Mouse (Mus musculus): ENCODE results near the gene Tesk1. TPM values are rescaled to one million over a fixed set of nuclear protein-coding genes. Genes with fewer than 3 reads are reported as not detected.

Gene Tesk1
- polyA plus RNA-seq, 1 experiment from 2014 or later, result 3.4 TPM

DNA sequence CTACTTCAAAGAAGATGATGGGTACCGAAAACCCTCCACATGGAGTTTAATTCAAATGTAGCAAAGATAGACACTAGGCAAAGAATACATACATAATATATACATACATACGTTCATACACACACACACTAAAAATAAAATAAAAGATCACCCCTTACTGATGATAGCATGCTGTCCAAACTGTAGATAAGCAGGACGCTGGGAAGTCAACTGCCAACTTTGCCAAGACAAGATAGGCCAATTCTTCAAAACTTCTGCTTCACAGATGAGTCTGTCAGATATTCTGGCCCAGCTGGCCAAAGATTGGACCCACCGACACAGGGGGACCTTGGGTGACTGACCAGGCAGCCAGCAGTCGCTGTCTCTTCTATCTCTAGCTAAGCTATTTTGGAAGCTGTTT, 21.4 kb downstream of the Tesk1 start:
- Histone ChIP-seq H3K4me1 (replicated peaks; ENCODE audit: control insufficient read depth, insufficient read depth, low read length) (no peaks in the 10 kb centered on the region), H3K36me3 (ENCODE audit: control insufficient read depth, insufficient read depth, low read length) (no peaks in the 10 kb centered on the region), H3K9me3 (ENCODE audit: control insufficient read depth, low read length) (no peaks in the 10 kb centered on the region), H3K27ac (ENCODE audit: low read length) (no peak overlapping the region), H3K9ac (ENCODE audit: low read length) (no peak overlapping the region), H3K4me3 (ENCODE audit: low read length) (no peak overlapping the region), H3K27me3 (ENCODE audit: control insufficient read depth, insufficient read depth, low read depth, low read length) (no peaks in the 10 kb centered on the region), H3K4me2 (ENCODE audit: low read depth, low read length) (no peak overlapping the region)
- no peak for ATAC-seq (ENCODE audit: low read depth)
- WGBS, result 83% methylated on average over 5 of the region's 5 CpGs

DNA sequence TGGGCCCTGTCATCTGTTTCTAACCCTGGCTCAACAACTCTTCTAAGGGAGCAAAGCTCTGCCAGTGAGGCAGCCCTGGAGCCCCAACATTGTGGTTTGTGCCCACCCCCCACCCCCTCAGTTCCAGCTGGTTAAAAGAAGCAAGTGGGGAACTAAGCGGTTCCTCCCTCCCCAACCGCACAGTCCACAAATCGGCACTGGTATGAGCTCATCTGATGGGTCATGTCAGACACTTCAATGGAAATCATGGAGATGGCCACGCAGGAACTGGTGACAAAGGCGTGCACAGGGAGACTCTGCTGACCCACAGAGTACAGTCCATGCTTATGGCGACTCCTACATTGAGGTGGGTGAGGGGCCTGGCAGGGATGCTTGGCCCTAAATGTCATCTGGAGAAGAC, 24.2 kb downstream of the Tesk1 start:
- Histone ChIP-seq H3K4me3 (ENCODE audit: low read length) (no peak overlapping the region), H3K4me1 (replicated peaks; ENCODE audit: control insufficient read depth, insufficient read depth, low read length) (no peaks in the 10 kb centered on the region), H3K4me2 (ENCODE audit: low read depth, low read length) (no peak overlapping the region), H3K27ac (ENCODE audit: low read length) (no peak overlapping the region), H3K9ac (ENCODE audit: low read length) (no peak overlapping the region), H3K27me3 (ENCODE audit: control insufficient read depth, insufficient read depth, low read depth, low read length) (no peaks in the 10 kb centered on the region), H3K36me3 (ENCODE audit: control insufficient read depth, insufficient read depth, low read length) (no peaks in the 10 kb centered on the region), H3K9me3 (ENCODE audit: control insufficient read depth, low read length) (no peaks in the 10 kb centered on the region)
- no peak for ATAC-seq (ENCODE audit: low read depth)
- 76% methylated on average over 6 of the region's 6 CpGs for WGBS

DNA sequence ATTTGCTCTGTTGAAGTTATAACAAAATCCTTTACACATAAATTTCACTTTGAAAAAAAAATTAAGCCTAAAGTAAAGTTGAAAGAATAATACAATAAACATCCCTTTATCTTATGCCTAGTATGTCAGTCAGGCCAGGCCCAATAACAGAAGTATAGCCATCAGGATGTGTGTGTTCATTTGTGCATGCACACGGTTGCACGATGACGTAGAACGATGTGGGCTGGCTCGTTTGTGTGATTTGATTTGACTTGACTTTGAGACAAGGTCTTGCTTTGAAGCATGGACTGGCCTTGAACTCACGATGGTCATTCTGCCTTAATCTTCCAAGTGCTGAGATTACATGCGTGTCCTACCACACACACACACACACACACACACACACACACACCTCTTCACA, 25.1 kb downstream of the Tesk1 start:
- H3K9me3 ChIP-seq (ENCODE audit: control insufficient read depth, low read length), result no peaks in the 10 kb centered on the region
- no peak overlapping the region for H3K4me2 ChIP-seq (ENCODE audit: low read depth, low read length)
- no peak overlapping the region for H3K27ac ChIP-seq (ENCODE audit: low read length)
- no peak for ATAC-seq (ENCODE audit: low read depth)
- WGBS, result 78% methylated on average over 7 of the region's 7 CpGs
- H3K4me1 ChIP-seq (replicated peaks; ENCODE audit: control insufficient read depth, insufficient read depth, low read length), result no peaks in the 10 kb centered on the region
- no peak overlapping the region for H3K9ac ChIP-seq (ENCODE audit: low read length)
- H3K4me3 ChIP-seq (ENCODE audit: low read length), result no peak overlapping the region
- H3K27me3 ChIP-seq (ENCODE audit: control insufficient read depth, insufficient read depth, low read depth, low read length), result no peaks in the 10 kb centered on the region
- H3K36me3 ChIP-seq (ENCODE audit: control insufficient read depth, insufficient read depth, low read length), result no peaks in the 10 kb centered on the region

DNA sequence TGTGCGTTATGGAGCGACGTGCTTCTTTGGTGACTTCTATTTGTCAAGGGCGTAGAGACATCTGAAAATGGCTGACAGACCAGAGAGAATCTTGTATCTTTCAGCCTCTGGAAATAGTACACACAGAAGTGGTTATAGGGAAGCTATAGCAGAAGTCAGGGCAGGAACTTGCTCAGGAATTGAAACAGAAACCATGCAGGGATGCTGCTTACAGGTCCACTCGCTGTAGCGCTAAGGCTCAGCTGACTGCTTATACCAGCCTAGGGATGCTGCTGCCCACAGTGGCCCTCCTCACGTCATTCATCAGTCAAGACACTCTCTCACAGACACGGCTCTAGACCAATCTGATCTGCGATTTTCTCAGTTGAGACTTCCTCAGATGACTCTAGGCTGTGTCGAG, 28.6 kb downstream of the Tesk1 start:
- no peaks in the 10 kb centered on the region for H3K4me1 ChIP-seq (replicated peaks; ENCODE audit: control insufficient read depth, insufficient read depth, low read length)
- ATAC-seq (ENCODE audit: low read depth), result no peak
- H3K27me3 ChIP-seq (ENCODE audit: control insufficient read depth, insufficient read depth, low read depth, low read length), result no peaks in the 10 kb centered on the region
- no peaks in the 10 kb centered on the region for H3K9me3 ChIP-seq (ENCODE audit: control insufficient read depth, low read length)
- H3K4me3 ChIP-seq (ENCODE audit: low read length), result no peak overlapping the region
- no peaks in the 10 kb centered on the region for H3K36me3 ChIP-seq (ENCODE audit: control insufficient read depth, insufficient read depth, low read length)
- no peak overlapping the region for H3K27ac ChIP-seq (ENCODE audit: low read length)
- 84% methylated on average over 10 of the region's 10 CpGs for WGBS
- no peak overlapping the region for H3K9ac ChIP-seq (ENCODE audit: low read length)
- no peak overlapping the region for H3K4me2 ChIP-seq (ENCODE audit: low read depth, low read length)

DNA sequence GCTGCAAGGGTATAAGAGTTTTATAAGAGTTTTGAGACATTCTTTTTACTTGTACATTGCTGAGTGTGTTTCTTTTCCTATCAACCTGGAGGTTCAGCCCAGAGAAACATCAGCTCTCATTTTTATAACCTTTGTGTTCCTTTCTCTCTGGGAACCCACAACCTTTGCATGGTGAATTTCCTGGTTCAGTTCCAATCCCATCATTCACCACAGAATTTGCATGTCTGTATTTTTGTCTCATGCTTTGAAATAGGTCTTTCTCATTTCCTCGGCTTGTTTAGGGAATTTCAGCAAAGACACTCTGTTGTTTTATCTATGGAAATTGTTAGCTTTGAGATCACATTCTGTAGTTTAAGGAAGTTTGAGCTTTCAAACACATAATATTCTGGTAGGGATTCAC, 31.9 kb downstream of the Tesk1 start:
- no peak overlapping the region for H3K4me3 ChIP-seq (ENCODE audit: low read length)
- ATAC-seq (ENCODE audit: low read depth), result no peak
- WGBS, result 58% methylated on average over 1 of the region's 1 CpGs

DNA sequence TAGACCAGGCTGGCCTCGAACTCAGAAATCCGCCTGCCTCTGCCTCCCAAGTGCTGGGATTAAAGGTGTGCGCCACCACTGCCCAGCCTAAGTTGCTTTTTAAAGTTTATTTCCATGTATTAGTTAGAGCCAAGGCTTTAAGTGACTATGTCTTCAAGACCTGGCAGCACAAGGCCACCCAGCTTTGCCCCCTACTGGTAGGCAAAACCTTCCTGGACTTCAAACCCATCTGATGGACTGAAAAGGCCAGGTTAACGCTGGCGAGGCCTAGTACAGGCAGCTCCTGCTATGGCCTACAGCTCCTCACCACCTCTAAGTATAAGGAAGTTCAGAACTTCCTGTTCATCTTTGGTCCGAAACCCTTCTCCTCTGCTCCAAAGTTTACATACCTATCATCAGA, 34.9 kb downstream of the Tesk1 start:
- 83% methylated on average over 6 of the region's 6 CpGs for WGBS
- no peak for ATAC-seq (ENCODE audit: low read depth)
- H3K27me3 ChIP-seq (ENCODE audit: control insufficient read depth, insufficient read depth, low read depth, low read length), result no peaks in the 10 kb centered on the region
- no peaks in the 10 kb centered on the region for H3K36me3 ChIP-seq (ENCODE audit: control insufficient read depth, insufficient read depth, low read length)
- no peak overlapping the region for H3K4me3 ChIP-seq (ENCODE audit: low read length)
- no peak overlapping the region for H3K9ac ChIP-seq (ENCODE audit: low read length)
- no peak overlapping the region for H3K27ac ChIP-seq (ENCODE audit: low read length)
- H3K4me1 ChIP-seq (replicated peaks; ENCODE audit: control insufficient read depth, insufficient read depth, low read length), result peaks cover 3% of the 10 kb centered on the region; the same call in 1 of the 2 replicates
- no peak overlapping the region for H3K4me2 ChIP-seq (ENCODE audit: low read depth, low read length)
- H3K9me3 ChIP-seq (ENCODE audit: control insufficient read depth, low read length), result no peaks in the 10 kb centered on the region

More for the DNA sequence above, 31.9 kb downstream of the Tesk1 start:
- Histone ChIP-seq H3K36me3 (ENCODE audit: control insufficient read depth, insufficient read depth, low read length) (no peaks in the 10 kb centered on the region), H3K9ac (ENCODE audit: low read length) (no peak overlapping the region), H3K9me3 (ENCODE audit: control insufficient read depth, low read length) (no peaks in the 10 kb centered on the region), H3K27me3 (ENCODE audit: control insufficient read depth, insufficient read depth, low read depth, low read length) (no peaks in the 10 kb centered on the region), H3K4me2 (ENCODE audit: low read depth, low read length) (no peak overlapping the region), H3K4me1 (replicated peaks; ENCODE audit: control insufficient read depth, insufficient read depth, low read length) (peaks cover 3% of the 10 kb centered on the region; the same call in 1 of the 2 replicates), H3K27ac (ENCODE audit: low read length) (no peak overlapping the region)

DNA sequence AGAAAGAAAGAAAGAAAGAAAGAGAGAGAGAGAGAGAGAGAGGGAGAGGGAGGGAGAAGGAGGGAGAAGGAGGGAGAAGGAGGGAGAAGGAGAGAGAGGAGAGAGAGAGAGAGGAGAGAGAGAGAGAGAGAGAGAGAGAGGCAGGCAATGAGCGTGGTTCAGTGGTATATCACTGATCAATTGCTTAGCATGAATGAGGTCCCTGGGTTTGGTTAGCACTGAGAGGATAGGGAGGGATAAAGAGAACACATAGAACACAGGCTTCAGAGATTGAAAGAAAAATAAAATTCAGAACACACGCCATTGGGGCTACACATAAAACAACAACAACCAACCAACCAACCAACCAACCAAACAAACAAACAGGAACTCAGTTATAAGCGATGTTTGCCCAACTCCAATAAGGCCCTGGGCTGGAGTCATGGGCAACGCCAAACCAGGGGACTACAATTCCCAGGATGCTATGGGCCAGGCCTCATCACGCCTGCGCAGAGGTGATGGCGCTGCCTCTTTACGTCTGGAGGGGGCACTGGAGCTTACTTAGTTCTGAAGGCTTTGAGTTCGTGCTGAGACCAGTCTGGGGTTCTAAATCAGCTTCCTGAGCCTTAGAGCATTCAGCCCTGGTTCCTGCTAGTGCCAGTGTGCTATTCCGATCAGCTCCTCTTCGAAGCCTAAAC, 36.3 kb downstream of the Tesk1 start:
- Histone ChIP-seq H3K4me2 (ENCODE audit: low read depth, low read length) (peak overlapping the region; percentile 62), H3K27me3 (ENCODE audit: control insufficient read depth, insufficient read depth, low read depth, low read length) (no peaks in the 10 kb centered on the region), H3K4me1 (replicated peaks; ENCODE audit: control insufficient read depth, insufficient read depth, low read length) (peaks cover 3% of the 10 kb centered on the region; the same call in 1 of the 2 replicates), H3K9me3 (ENCODE audit: control insufficient read depth, low read length) (no peaks in the 10 kb centered on the region), H3K36me3 (ENCODE audit: control insufficient read depth, insufficient read depth, low read length) (no peaks in the 10 kb centered on the region), H3K4me3 (ENCODE audit: low read length) (peak overlapping the region; percentile 48), H3K9ac (ENCODE audit: low read length) (peak overlapping the region; percentile 68), H3K27ac (ENCODE audit: low read length) (peak overlapping the region; percentile 57)
- whole genome bisulfite sequencing, result 14% methylated on average over 11 of the region's 11 CpGs
- peak; percentile 92 for ATAC-seq (ENCODE audit: low read depth)

DNA sequence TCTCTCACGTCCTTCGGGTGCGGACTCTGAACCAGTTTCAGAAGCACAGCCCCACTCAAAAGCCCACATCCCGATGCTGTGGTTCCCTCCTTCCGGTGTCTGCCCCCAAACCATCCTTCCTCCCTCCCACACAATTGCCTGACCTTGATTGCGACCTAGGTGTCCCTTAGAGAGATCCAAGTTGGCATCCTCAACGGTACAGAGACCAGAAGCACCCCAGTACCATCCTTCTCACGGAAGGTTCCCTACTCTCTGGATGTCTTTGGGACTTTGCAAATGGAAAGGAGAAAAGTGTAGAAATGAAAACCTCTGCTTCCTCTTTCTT, 36.8 kb downstream of the Tesk1 start:
- Histone ChIP-seq H3K4me3 (ENCODE audit: low read length) (peak overlapping the region; percentile 48), H3K4me1 (replicated peaks; ENCODE audit: control insufficient read depth, insufficient read depth, low read length) (peaks cover 3% of the 10 kb centered on the region; the same call in 1 of the 2 replicates), H3K9ac (ENCODE audit: low read length) (peak overlapping the region; percentile 68), H3K36me3 (ENCODE audit: control insufficient read depth, insufficient read depth, low read length) (no peaks in the 10 kb centered on the region), H3K27ac (ENCODE audit: low read length) (peak overlapping the region; percentile 57), H3K4me2 (ENCODE audit: low read depth, low read length) (peak overlapping the region; percentile 62), H3K9me3 (ENCODE audit: control insufficient read depth, low read length) (no peaks in the 10 kb centered on the region), H3K27me3 (ENCODE audit: control insufficient read depth, insufficient read depth, low read depth, low read length) (no peaks in the 10 kb centered on the region)
- WGBS, result 52% methylated on average over 8 of the region's 8 CpGs
- ATAC-seq (ENCODE audit: low read depth), result peak; percentile 32

DNA sequence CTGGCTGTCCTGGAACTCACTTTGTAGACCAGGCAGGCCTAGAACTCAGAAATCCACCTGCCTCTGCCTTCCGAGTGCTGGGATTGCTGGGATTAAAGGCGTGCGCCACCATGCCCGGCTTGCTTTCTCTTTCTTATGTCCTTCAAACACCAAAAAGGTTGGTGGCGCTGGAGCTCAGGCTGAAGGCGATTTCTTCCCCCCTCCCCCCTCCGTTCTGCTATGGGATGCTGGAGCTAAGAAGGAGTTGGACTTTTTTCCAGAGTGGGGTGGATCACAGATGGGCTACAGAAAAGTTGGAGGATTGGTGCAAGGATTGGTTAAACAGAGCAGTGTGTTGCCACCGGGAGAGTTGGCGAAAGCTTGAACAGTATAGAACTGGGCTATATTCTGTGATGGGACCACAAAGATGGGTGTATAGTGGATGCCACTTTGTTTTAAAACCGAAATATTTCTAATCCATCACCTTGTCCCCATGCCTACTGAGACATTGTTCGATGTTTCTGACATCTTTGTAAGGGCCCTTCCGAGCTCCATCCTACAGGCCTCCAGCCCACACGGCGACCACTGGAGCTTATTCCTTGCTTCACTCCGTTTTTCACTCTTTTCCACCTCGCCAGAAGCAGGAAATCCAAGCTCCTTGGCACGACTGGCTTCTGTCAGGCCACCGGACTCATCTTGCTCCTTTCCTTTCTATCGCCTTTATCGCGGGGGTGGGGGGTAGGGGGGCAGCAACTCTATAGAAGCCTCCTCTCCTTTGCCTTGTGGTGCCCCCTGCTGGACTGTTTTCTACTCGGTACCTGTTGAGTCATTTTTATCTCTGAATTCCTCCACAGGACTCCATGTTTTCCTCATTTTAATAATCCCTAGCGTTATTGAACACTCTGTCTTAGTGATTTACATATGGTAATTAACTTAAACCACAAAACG, 37.4 kb downstream of the Tesk1 start:
- Histone ChIP-seq H3K36me3 (ENCODE audit: control insufficient read depth, insufficient read depth, low read length) (no peaks in the 10 kb centered on the region), H3K9me3 (ENCODE audit: control insufficient read depth, low read length) (no peaks in the 10 kb centered on the region), H3K4me2 (ENCODE audit: low read depth, low read length) (peak overlapping the region; percentile 42), H3K27me3 (ENCODE audit: control insufficient read depth, insufficient read depth, low read depth, low read length) (no peaks in the 10 kb centered on the region), H3K9ac (ENCODE audit: low read length) (peak overlapping the region; percentile 46; the same call in 1 of the 2 replicates), H3K4me1 (replicated peaks; ENCODE audit: control insufficient read depth, insufficient read depth, low read length) (peaks cover 3% of the 10 kb centered on the region; the same call in 1 of the 2 replicates), H3K4me3 (ENCODE audit: low read length) (peak overlapping the region; percentile 11; the same call in 1 of the 2 replicates), H3K27ac (ENCODE audit: low read length) (no peak overlapping the region)
- WGBS, result 43% methylated on average over 24 of the region's 24 CpGs
- ATAC-seq (ENCODE audit: low read depth), result no peak

All from lung, embryonic 16.5 days (tissue).